Mouse (Mus musculus) urinary bladder, adult 2 months (tissue): ENCODE results near the gene Platr17. TPM values are rescaled to one million over a fixed set of nuclear protein-coding genes. Genes with fewer than 3 reads are reported as not detected.
A peak's percentile ranks its signal among the peaks of the same experiment; 100 is the strongest.

Experiments
- DNase-seq: peaks from one replicate; pipeline ENCODE4 v3.0.0; 2022; ENCODE audit warnings: low spot score
- polyA plus RNA-seq: library from polyadenylated mRNA; depleted of rRNA; stranded (reverse); fragments of >200 nt; gene quantifications from 2 replicates; pipeline ENCODE4 v1.2.3, GENCODE M21; 2012

Gene Platr17
- polyA plus RNA-seq, 1 experiment = 0.14 TPM

DNA sequence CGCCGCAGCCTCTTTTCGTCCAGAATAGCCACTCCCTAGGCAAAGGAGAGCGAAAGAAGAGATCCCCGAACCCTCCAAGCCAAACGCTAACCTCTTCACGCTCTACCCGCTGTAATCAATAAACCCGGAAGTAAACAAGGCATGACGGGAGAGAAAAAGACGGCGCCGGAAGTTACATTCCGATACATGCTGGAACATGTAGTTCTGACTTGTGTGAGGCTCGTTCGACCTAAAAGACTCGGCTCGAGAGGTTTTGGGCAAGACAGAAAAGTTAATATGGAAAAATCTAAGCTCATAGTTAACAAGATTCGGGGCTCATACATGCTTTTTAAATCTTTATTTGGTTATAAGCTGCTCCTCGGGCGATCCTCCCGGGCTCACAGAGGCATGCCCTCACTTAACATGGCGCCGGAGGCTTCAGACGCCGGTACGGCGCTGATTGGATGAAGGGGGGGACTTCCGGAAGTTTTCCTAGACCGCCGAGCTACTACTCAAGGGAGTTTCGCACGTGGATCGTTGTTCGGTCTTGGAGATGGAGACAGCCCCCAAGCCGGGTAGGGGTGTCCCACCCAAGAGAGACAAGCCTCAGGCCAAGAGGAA is 35.4 kb downstream of the Platr17 start, which contains the start of the genes Pfdn6 and Wdr46:
Gene Pfdn6 (minus strand): TSS at position 138 of the 600 bp plus-strand sequence.
Gene Wdr46 (plus strand): TSS at position 455 of the 600 bp plus-strand sequence.
- no peak for DNase-seq

DNA sequence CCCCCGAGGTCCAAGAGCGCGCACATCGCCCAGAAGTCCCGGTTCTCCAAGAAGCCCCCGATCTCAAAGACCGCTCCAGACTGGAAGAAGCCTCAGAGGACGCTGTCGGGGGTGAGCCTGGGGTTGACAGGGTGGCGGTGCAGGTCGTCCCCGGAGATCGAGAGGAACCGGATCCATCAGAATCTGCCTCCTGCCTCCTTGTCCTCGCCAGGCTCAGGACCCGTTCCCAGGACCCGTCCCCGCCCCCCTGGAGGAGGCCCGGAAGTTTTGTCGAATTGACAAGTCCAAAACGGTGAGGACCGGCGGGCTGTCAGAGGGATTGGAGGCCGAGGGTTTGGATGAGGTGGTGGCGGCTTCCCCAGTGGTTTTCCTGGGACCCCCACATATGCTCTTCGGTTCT is 36.0 kb downstream of the Platr17 start:
- DNase-seq = no peak

DNA sequence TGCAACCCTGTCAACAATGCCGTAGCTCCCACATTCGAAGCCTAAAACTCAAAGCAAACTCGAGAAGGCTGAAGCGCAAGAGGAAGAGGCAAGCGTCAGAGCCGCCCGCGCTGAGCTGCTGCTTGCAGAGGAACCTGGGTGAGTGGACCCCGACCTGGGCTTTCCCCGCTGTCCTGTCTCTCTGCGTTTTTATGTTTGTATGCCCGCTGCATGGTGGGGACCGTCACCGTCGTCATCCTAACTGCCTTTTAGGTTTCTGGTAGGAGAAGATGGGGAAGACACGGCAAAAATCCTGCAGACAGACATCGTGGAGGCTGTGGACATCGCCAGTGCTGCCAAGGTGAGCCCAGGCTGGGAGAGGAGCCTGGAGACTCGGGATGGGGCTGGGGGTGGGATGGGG is 36.4 kb downstream of the Platr17 start:
- DNase-seq = no peak

DNA sequence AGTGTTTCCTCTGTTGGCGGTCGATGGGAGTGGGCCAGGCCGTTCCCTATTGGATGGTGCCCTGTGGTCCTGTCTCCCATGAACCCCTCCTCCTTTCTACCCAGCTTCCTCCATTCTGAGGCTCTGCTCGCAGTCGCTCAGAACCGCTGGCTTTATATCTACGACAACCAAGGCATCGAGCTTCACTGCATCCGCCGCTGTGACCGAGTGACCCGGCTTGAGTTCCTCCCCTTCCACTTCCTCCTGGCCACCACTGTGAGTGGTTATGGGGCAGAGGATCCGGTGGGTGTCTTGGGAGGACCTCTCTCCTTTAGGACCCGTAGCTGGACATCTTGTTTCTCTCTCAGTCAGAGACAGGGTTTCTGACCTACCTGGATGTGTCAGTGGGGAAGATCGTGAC is 38.5 kb downstream of the Platr17 start:
- no peak for DNase-seq

DNA sequence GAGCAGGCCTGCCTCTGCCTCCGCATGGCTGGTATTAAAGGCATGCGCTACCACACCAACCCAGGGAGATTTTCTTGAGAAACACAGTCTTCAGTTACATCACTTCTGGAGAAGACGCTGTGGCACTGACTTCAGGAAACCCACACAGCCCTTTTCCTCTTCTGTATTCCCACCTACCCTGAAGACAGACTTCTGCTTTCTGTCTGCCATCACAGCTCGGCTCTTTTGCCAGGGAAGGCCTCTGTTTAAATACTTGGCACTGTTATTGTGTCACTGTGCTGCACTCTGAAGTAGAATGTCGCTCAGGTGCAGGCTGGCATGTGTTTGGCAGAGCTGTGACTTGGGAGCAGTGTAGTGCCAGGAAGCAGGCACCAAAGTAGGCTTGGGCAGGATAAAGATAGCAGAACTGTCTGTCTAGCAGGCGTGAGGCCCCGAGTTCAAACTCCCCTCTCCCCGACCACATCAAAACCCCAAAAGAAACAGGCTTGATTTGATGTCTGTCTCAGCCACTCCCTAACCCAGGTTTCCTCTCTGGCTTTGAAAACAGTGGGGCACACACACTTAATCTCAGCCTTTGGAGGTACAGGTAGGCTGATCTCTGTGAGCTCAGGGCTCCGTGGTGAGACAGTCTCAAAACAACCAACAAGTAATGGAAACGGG is 42.6 kb downstream of the Platr17 start:
- no peak for DNase-seq

DNA sequence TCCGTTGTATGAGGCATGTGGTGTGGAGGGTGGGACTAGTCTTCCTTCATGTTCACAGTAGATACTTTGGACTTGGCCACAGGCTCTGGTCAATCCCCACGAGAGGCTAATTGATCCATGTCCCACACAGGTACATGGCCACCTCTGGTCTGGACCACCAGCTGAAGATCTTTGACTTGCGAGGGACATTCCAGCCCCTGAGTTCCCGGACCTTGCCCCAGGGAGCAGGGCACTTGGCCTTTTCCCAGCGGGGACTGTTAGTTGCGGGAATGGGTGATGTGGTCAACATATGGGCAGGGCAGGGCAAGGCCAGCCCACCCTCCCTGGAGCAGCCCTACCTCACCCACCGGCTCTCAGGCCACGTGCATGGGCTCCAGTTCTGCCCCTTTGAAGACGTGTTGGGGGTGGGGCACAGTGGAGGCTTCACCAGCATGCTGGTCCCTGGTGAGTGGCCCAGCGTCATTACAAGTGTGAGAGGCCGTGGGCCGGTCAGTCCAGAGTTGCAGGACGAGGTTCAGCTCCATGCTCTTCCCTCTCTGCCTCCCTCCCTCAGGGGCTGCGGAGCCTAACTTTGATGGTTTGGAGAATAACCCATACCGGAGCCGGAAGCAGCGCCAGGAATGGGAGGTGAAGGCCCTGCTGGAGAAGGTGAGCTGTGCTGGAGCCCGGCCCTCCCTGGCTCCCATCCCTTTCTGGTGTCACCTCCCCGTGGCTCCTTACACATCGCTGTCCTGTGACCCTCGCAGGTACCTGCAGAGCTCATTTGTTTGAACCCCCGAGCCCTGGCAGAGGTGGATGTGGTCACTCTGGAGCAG is 43.4 kb downstream of the Platr17 start:
- DNase-seq = peak; percentile 22

DNA sequence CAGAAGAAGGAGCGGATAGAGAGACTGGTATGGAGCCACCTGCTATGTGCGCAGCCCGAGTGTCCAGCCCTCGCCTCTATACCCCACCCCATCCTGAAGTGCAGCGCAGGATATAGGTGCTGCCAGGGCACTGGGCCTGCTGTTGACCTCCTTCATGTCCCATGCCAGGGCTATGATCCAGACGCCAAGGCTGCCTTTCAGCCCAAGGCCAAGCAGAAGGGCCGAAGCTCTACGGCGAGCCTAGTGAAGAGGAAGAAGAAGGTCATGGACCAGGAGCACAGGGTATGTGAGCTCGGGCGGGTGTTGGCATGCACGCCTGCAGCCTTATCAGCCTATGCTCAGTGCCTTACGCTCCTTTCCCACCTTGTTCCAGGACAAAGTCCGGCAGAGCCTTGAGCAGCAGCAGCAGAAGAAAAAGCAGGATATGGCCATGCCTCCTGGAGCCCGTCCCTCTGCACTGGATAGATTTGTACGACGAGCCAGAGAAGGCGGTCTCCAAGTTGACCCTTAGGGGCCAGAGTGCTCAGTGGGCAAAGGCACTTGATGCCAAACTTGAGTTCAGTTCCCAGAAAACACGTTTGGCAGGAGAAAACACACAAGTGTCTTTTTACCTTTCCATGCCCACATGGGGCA is 44.1 kb downstream of the Platr17 start:
- peak; percentile 19 for DNase-seq

DNA sequence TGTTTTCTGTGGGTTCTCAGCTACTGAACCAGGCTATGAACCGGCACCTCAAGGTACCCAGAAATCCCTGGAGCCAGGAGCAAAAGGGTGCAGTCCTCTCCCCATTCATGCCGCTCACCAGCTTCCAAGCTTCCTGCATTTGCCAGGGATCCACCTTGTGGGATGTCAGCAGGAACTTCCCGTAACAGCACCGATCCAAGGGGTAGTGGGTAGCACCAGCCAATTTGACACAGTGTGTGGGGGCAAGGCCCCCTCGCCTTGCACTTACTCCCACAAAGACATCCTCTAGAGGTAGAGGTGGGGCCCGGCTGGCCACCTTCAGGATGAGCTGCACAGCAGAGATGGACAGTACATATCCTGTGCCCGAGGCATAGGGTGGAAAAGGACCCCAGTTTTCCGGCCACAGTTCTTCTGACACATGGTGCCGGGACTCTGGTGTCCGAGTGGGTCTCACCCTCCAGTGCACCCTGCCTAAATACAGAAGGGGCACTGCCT is 45.2 kb downstream of the Platr17 start:
- peak; percentile 23 for DNase-seq

DNA sequence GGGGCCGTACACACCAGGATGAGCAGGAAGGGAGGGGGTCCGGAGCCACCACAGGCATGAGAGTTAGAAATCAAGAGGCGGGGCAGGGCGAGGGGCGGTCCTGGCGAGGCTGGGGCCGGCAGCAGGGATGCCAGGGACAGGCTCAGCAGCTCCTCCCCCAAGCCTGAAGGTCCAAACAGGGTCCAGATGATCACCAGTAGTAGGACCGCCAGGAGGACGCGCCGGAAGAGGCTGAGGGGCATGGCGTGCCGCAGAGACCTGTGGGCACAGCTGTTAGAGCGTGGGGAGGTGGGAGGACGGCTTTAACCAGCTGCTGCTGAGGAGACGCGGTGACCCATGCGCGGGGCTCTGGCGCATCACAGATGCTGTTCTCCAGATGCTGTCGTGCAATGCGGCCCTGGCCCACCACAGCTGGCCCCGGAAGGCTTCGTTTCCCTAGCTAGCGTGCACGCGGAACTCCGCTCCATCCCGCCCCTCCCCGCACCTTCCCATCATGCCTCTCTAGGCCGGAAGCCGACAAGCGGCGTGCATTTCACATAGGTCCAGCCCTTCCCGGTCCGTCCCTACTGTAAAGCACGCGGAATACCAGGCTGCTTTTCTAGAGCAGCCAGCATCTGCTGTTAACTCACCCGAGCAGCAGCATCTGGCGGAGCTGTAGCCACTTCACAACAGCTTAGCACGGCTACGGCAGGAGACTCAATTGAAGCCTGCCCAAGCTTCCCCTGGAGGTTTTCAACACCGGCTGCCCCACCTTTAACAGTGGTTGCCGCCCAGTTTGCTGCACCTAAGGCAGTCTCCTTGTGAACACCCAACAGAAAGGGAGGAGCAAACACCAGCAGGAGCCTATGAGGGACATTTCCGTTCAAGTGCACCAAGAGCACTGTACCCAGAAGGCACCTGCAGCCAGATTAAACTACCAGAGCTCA is 46.3 kb downstream of the Platr17 start, which contains the start of gene B3galt4:
Gene B3galt4 (minus strand): TSS at position 468 of the 926 bp plus-strand sequence.
- DNase-seq = peak; percentile 45

DNA sequence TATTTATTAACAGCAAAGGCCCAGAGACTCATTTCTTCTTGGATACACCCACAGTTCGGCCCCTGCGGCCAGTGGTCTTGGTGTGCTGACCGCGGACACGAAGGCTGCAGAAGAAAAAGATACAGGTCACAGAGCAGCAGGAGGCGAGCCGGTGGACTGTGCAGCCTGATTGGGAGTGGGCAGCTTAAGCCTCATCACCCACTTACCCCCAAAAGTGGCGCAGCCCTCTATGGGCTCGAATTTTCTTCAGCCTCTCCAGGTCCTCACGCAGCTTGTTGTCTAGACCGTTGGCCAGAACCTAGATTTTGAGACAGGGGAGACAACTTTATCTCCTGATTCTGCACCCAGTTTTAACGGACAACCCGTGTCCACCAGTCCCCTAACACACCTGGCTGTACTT is 47.1 kb downstream of the Platr17 start:
- peak; percentile 20 for DNase-seq

DNA sequence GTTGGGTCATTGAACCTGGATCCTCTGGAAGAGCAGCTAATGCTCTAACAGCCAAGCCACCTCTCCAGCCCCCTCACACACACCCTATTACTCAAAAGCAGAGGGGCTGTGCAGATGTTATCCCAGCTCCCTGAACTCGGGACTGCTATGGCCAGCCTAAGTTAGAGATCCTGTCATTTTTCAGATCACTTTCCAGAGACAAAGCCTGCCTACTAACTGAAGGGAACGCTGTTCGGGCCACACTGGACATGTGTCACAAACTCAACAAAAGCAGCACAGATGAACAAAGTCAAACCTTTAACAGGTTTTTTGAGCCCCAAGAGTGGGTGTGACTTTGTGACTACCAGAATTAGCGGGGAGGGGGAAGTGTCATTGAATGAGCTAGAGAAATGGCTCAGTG is 47.9 kb downstream of the Platr17 start:
- no peak for DNase-seq

DNA sequence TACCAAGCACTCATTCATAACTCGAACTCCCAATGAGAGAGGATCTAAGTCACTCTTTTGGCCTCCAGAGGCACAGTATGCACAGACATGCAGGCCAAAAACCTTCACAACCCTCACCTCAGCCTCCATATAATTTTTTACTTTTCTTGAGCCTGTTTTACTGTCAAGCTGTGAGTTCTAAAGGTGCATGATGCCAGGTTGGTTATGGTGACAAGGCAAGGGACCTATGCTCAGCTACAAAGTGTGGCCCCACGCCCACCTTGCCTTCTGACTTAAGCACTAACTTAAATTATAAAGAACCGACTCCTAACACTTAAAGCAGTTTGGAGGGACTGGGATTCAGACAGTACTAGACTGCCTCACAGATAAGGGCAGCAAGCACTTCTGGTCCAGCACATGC is 48.4 kb downstream of the Platr17 start:
- DNase-seq = no peak

DNA sequence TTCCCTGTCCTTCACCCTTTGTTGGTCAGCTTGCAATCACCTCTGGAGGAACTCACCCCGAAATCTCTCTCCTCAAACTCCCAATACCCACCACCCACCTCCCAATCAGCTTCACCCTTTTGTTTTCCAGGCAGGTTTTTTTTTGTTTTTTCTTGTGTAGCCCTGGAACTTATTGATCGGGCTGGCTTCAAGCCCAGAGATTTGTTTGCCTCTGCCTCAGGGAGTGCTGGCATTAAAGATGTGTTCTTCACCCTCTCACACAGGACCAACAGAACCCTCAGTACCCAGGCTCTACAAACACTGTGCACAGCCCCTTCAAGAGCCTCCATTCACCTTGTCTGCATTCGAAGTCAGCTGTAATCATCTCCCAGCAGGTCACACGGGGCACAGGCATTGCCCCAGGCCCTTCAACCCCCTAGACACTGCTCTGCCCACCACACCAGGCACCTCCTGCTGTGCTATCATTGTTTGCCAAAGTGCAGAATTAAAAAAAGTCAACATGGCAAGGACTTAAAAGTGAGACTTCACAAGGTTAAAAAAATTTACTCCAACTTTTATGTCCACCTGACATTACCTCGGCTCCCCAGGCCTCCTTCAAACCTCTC is 49.1 kb downstream of the Platr17 start:
- DNase-seq = no peak

DNA sequence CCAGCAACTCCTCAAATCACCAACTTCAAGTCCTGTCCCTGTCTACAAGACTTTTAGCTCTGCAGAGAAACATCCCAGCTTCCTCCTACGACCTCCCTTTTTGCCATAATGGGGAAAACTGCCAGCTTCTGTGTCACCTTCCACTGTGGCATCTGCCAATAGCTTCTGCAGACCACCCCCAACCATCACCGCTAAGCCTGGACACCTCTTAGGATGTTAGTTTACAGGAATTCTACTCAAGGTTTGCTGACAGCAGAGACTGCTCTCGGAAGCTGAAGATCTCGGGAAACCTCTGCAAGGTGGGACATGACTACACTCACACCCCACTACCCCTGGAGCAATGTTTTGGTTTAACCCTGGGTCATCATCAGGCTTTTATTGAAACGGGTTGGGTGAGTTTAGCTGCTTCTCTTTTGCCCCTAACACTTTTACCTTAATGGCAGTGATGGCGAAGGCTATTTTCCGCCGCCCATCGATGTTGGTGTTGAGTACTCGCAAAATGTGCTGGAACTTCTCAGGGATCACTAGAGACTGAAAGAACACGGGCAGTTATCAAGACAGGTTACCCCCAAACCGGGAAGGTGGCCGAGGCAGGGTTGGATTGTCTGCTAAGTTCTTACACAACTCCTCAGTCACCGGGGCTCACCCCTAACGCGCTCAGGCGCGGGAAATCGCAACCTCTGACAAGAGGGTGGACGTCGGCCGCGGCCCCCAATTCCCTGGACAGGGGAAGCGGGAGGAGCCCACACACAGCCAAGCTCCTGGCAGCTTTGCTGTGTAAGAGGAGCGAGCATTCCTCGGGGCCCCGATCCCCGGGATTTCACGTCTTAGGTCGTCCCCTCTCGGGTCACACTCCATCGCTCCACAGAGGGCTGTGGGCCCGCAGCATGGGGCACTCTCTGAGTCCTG is 50.0 kb downstream of the Platr17 start:
- no peak for DNase-seq

DNA sequence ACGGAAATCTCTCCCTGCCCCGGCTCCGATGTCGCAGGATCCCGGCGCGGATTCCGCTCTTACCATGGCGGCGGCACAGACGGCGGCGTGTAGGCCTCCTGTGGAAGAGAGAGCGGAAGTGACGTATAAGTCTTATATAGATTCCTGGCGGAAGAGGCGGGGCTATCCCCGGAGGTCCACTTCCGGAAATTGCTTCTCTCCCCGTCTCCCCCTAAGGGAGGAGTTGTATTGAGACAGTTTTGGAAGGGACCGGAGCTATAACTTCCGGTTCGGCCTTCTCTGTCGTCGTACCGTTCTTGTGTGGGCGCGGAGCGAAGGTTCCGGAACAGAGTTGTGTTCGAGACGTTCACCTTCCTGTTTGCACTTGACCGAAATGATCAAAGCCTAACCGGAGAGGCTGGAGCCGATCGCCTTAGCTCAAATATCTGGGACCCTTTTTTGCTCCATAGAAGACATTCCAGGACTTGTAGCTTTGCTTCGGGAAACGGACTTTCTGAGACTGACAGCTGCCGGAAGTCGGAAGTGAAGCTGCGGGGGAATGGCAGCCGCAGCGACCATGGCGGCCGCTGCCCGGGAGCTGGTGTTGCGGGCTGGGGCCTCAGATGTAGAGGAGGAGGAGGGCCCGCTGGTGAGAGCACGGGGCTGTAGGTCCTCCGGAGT is 50.8 kb downstream of the Platr17 start, which contains the start of the genes Vps52 and Rps18:
Gene Vps52 (plus strand): TSS at position 258 of the 660 bp plus-strand sequence.
Gene Rps18 (minus strand): TSS at position 447 of the 660 bp plus-strand sequence.
- DNase-seq = peak; percentile 85
